Mouse (Mus musculus): ENCODE data around the gene Smg7. TPM values are rescaled to one million over a fixed set of nuclear protein-coding genes. Genes with fewer than 3 reads are reported as not detected.

The Smg7 gene
- total and polyA plus RNA-seq, 3 experiments: 32.1 to 53.9 (median 52.4) TPM

GRCm38 (mm10) chr1:152817027-152817769 is 85.2 kb downstream of the Smg7 start:
- Histone ChIP-seq H3K79me2 (ENCODE audit: control insufficient read depth, insufficient read depth, low read length, poor library complexity) (no peaks in the 10 kb centered on the region), H3K4me3 (ENCODE audit: control insufficient read depth in 1 of 2, insufficient read depth in 1 of 2, low read depth in 2 of 2, low read length in 2 of 2) (no peak overlapping the region), H3K36me3 (ENCODE audit: control insufficient read depth in 1 of 2, insufficient read depth in 2 of 2, low read length in 2 of 2) (peaks cover 9 to 10% of the 10 kb centered on the region in 2 experiments), H3K27ac (ENCODE audit: control insufficient read depth, low read depth, low read length) (no peak overlapping the region), H3K9me3 (replicated peaks; ENCODE audit: insufficient read depth, low read length) (no peaks in the 10 kb centered on the region), H3K9ac (ENCODE audit: control insufficient read depth, low read depth, low read length, poor library complexity, severe bottlenecking) (no peak overlapping the region), H3K4me1 (ENCODE audit: control insufficient read depth in 1 of 2, insufficient read depth in 2 of 2, low read length in 2 of 2) (peaks cover 0 to 10% of the 10 kb centered on the region in 2 experiments; a peak in 1 of 4 replicates), H3K27me3 (ENCODE audit: control insufficient read depth in 1 of 2, insufficient read depth in 2 of 2, low read length in 2 of 2) (no peaks in the 10 kb centered on the region)
- TF ChIP-seq TCF12 (IDR thresholded peaks at IDR 0.05; ENCODE audit: low read depth, low read length) (no peak), ZMIZ1 (IDR thresholded peaks at IDR 0.05; ENCODE audit: low read depth, low read length) (no peak), USF1 (IDR thresholded peaks at IDR 0.05; ENCODE audit: low read depth, low read length) (no peak), MYB (IDR thresholded peaks at IDR 0.05; ENCODE audit: low read depth, low read length) (no peak), GABPA (IDR thresholded peaks at IDR 0.05; ENCODE audit: low read depth, low read length) (no peak), RAD21 (IDR thresholded peaks at IDR 0.05; ENCODE audit: low read depth, low read length) (no peak), CHD1 (IDR thresholded peaks at IDR 0.05; ENCODE audit: low read depth, low read length) (no peak), USF2 (IDR thresholded peaks at IDR 0.05; ENCODE audit: borderline replicate concordance in 1 of 2, insufficient read depth in 1 of 2, low read depth in 1 of 2, low read length in 2 of 2) (no peak), MYC (IDR thresholded peaks at IDR 0.05; ENCODE audit: low read depth, low read length) (no peak), GATA1 (IDR thresholded peaks at IDR 0.05; ENCODE audit: low read depth, low read length) (no peak), TBP (IDR thresholded peaks at IDR 0.05; ENCODE audit: low read depth, low read length) (no peak), UBTF (IDR thresholded peaks at IDR 0.05; ENCODE audit: borderline replicate concordance, insufficient read depth, low read depth, low read length) (no peak), POLR2A (IDR thresholded peaks at IDR 0.05; ENCODE audit: control insufficient read depth in 1 of 2, insufficient read depth in 1 of 2, low read depth in 1 of 2, low read length in 2 of 2, poor library complexity in 1 of 2) (no peak), MXI1 (IDR thresholded peaks at IDR 0.05; ENCODE audit: low read depth, low read length) (no peak), CHD2 (IDR thresholded peaks at IDR 0.05; ENCODE audit: low read length) (no peak), ELF1 (IDR thresholded peaks at IDR 0.05; ENCODE audit: low read depth, low read length) (no peak), RCOR1 (IDR thresholded peaks at IDR 0.05; ENCODE audit: low read depth, low read length) (no peak), MAZ (IDR thresholded peaks at IDR 0.05; ENCODE audit: low read depth, low read length) (no peak)
- DNase-seq (ENCODE audit: low read depth, low spot score): no peak

DNA sequence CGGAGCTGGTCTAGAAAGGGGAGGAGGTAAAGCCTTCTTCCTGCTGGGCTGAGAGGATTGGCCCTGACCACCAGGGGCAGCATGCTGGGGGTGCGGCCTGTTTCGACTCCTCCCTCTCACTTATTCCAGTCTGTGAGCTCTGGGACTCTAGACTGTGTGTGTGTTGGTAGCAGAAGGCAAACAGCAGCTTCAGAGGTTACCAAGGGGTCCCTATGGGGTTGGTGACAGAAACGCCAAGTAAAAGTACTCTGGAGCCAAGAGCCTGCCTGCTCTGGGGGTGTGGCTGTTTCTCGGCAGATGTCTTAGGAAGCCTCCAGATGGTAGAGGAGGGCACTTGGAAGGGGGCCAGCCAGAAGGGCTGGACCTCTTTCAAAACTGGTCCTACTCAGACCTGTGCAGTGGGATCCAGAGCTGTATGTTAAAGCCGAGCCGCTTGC is 87.2 kb downstream of the Smg7 start:
- peak; percentile 44 for DNase-seq (ENCODE audit: low read depth, low spot score)
- H3K79me2 ChIP-seq (ENCODE audit: control insufficient read depth, insufficient read depth, low read length, poor library complexity): no peaks in the 10 kb centered on the region

More for the DNA sequence above, 87.2 kb downstream of the Smg7 start:
- peaks cover 12 to 13% of the 10 kb centered on the region in 2 experiments for H3K36me3 ChIP-seq (ENCODE audit: control insufficient read depth in 1 of 2, insufficient read depth in 2 of 2, low read length in 2 of 2)
- H3K4me3 ChIP-seq (ENCODE audit: control insufficient read depth in 1 of 2, insufficient read depth in 1 of 2, low read depth in 2 of 2, low read length in 2 of 2): no peak overlapping the region
- H3K9me3 ChIP-seq (replicated peaks; ENCODE audit: insufficient read depth, low read length): no peaks in the 10 kb centered on the region
- no peaks in the 10 kb centered on the region for H3K27me3 ChIP-seq (ENCODE audit: control insufficient read depth in 1 of 2, insufficient read depth in 2 of 2, low read length in 2 of 2)
- TF ChIP-seq CTCF (IDR thresholded peaks at IDR 0.05 in 2 of 3, conservative IDR thresholded peaks at IDR 0.05 in 1 of 3; ENCODE audit: control insufficient read depth in 1 of 3, insufficient read depth in 1 of 3, low read depth in 2 of 3, low read length in 3 of 3, poor library complexity in 1 of 3, severe bottlenecking in 1 of 3) (peak in 2 of 3 experiments; percentile 24 to 42; a peak in 3 of 6 replicates), ZMIZ1 (IDR thresholded peaks at IDR 0.05; ENCODE audit: low read depth, low read length) (no peak)
- H3K9ac ChIP-seq (ENCODE audit: control insufficient read depth, low read depth, low read length, poor library complexity, severe bottlenecking): no peak overlapping the region
- H3K4me1 ChIP-seq (ENCODE audit: control insufficient read depth in 1 of 2, insufficient read depth in 2 of 2, low read length in 2 of 2): peaks cover 2 to 18% of the 10 kb centered on the region in 2 experiments
- no peak overlapping the region for H3K27ac ChIP-seq (ENCODE audit: control insufficient read depth, low read depth, low read length)

Data from MEL (cell line).